Mouse (Mus musculus) midbrain, embryonic 11.5 days (tissue): ENCODE results near the gene Trim34b. TPM values are rescaled to one million over a fixed set of nuclear protein-coding genes. Genes with fewer than 3 reads are reported as not detected.
A peak's percentile ranks its signal among the peaks of the same experiment; 100 is the strongest.
"Not testable (repeated sequence)": the region's sequence is repeated elsewhere in the genome, so short reads cannot be mapped to it uniquely, and the experiment has no call there.

ENCODE experiments used
- ATAC-seq: fragments of 200-750 bp; cut with Nextera tagmentation; 2 replicates; pipeline ENCODE4 v1.8.0; 2017; ENCODE audit warnings: moderate TSS enrichment, moderate library complexity; ENCODE audit not compliant: low FRiP score
- DNase-seq: peaks from one replicate; pipeline ENCODE4 v3.0.0; 2015; ENCODE audit warnings: low spot score; ENCODE audit errors: missing footprints
- H3K27ac ChIP-seq: fragments of 300-500 bp; sonication (generic); 2 replicates; pipeline ENCODE4 v1.5.1; 2014; ENCODE audit warnings: low read depth, low read length
- H3K27me3 ChIP-seq: fragments of 300-500 bp; sonication (generic); 2 replicates; pipeline ENCODE4 v1.6.1; 2014; ENCODE audit warnings: mild to moderate bottlenecking, low read length, moderate library complexity, mixed read lengths; ENCODE audit not compliant: control insufficient read depth, insufficient read depth
- H3K36me3 ChIP-seq: fragments of 300-500 bp; sonication (generic); 2 replicates; pipeline ENCODE4 v1.6.1; 2014; ENCODE audit warnings: mild to moderate bottlenecking, low read length, moderate library complexity, mixed read lengths; ENCODE audit not compliant: control insufficient read depth, insufficient read depth
- H3K4me1 ChIP-seq: fragments of 300-500 bp; sonication (generic); 2 replicates; pipeline ENCODE4 v1.6.1; 2014; ENCODE audit warnings: low read length; ENCODE audit not compliant: control insufficient read depth, insufficient read depth
- H3K4me2 ChIP-seq: fragments of 300-500 bp; sonication (generic); 2 replicates; pipeline ENCODE4 v1.6.1; 2014; ENCODE audit warnings: mild to moderate bottlenecking, moderate library complexity
- H3K4me3 ChIP-seq: fragments of 300-500 bp; sonication (generic); 2 replicates; pipeline ENCODE4 v1.5.1; 2014; ENCODE audit warnings: low read depth, low read length
- H3K9ac ChIP-seq: fragments of 300-500 bp; sonication (generic); 2 replicates; pipeline ENCODE4 v1.6.1; 2014; ENCODE audit warnings: low read length
- H3K9me3 ChIP-seq: fragments of 300-500 bp; sonication (generic); 2 replicates; pipeline ENCODE4 v1.6.1; 2016; ENCODE audit warnings: low read length; ENCODE audit not compliant: control insufficient read depth
- WGBS: fragments of 180-500 bp; shearing (Covaris S2); extraction: QIAGEN DNeasy Blood & Tissue Kit; methylation state at CpG from one replicate; pipeline ENCODE4 v1.1.7; 2014; 5-methylcytosine and 5-hydroxymethylcytosine counted together
- polyA plus RNA-seq: library from polyadenylated mRNA; unstranded; fragments of >200 nt; fragmentation: Nextera tagmentation; extraction: Ambion mirVana; gene quantifications from 2 replicates; pipeline ENCODE4 v1.2.1, GENCODE M21; 2014

Gene Trim34b
- polyA plus RNA-seq: not detected in 2 replicates

GRCm38 (mm10) chr7:104329171-104329570 lies at the start of gene Trim34b:
Gene Trim34b (plus strand): TSS chr7:104329471.
- DNase-seq, H3K4me1 ChIP-seq, H3K36me3 ChIP-seq, H3K27ac ChIP-seq, H3K4me3 ChIP-seq, H3K4me2 ChIP-seq, H3K27me3 ChIP-seq, ATAC-seq, H3K9me3 ChIP-seq, H3K9ac ChIP-seq: not testable (repeated sequence)
- WGBS: 91% methylated on average over 2 of the region's 2 CpGs

DNA sequence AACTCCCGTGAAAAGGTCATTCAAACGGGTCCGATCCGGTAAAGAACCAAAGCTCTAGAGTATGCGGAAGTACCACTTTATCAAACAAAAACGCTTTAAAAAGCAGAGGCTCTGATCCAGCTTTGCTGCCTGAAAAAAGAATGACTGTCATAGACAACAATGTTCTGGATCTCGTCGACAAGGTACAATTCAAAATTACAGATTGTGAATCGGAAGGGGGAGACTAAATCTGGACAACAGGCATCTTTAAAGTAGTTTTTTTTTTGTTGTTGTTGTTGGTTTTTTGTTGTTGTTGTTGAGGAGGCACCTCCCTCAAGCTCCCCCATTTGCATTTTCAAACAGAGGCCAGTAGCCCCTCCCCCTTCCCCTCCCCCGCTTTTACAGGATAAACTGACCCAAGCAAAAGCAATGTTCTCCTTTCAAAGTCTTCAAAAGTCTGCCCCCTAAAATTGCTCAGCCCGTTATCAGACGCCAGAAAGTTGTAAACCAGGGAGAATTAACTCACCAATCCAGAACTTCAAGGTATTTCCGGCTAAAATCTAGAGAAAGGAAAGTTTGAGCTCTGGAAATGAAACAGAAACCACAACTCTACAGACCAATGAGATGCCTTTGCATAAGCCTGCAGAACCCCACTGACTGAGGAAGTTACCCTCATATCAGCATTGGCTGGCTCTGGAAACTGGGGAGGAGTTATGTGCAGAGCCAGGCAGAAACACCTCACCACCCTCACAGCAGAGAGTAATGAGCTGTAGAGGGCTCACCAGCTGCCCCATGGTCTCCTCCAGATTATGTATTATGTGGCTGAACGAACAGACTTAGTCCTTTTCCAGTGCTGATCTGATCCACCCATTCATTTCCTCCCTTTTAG lies 41.5 kb upstream of the Trim34b start, which contains the start of gene Trim5:
Gene Trim5, minus strand, starts transcription at position 519 of the 868 bp plus-strand sequence.
- H3K4me2 ChIP-seq, H3K4me1 ChIP-seq, DNase-seq, H3K9ac ChIP-seq, H3K4me3 ChIP-seq, H3K27ac ChIP-seq, H3K9me3 ChIP-seq, H3K36me3 ChIP-seq, H3K27me3 ChIP-seq: not testable (repeated sequence)
- WGBS: 39% methylated on average over 14 of the region's 14 CpGs
- peak; percentile 52; the same call in 1 of the 2 replicates for ATAC-seq

DNA sequence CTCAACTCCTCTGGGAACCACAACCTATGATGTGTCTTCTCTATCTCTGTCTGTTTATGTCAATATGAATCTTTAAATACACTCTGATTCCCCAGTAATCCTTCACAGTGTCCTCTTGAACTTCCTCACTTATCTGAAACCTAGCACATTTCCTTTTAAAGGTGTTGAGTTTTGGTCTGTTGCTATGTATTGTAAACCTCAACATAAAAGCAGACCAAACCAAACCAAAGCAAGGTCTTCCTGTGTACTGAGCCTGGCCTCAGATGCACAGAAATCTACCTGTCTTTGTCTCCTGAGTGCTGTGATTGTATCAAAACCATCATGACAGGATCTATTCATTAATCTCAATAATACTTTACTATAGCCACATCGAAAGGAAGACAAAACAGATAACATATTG lies 38.6 kb upstream of the Trim34b start:
- ATAC-seq: no peak
- WGBS: 86% methylated on average over 1 of the region's 1 CpGs
- Histone ChIP-seq H3K4me2 (no peak overlapping the region), H3K4me1 (no peaks in the 10 kb centered on the region), H3K36me3 (no peaks in the 10 kb centered on the region), H3K27me3 (no peaks in the 10 kb centered on the region), H3K9me3 (no peaks in the 10 kb centered on the region), H3K9ac (no peak overlapping the region), H3K4me3 (no peak overlapping the region), H3K27ac (no peak overlapping the region)
- no peak for DNase-seq

DNA sequence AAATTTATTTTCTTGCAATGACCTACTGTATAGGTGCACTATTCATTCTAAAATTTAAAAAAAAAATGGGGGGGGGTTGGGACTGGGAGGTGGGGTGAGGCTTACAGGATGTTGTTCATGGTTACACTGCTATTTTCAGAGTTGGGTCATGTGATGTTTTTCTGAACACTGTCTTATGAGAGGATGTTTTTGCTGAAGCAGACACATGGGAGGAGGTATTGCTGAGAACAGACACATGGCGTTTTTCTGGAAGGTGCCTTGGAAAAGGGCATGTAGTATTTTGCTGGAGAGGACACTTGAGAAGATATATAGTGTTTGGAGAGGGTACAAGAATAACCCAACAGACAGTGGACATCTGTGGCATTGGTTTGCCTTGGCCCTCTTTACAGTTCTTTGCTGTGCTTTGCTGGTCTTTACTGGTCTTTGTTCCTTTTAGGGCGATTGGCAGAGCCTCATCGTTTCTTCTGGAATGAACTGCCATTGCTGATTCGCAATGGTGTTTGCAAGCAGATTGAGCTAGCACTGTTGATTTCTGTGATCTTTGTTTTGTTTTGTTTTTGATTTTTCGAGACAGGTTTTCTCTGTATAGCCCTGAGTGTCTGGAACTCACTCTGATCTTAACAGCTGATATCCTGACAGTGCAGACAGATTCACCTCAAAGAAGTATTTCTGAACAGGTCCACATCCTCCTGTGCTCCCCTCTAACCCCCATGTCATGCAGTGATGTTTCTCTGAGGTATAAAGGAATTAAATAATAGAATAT lies 37.5 kb upstream of the Trim34b start:
- no peak overlapping the region for H3K9ac ChIP-seq
- no peak overlapping the region for H3K27ac ChIP-seq
- H3K4me3 ChIP-seq: no peak overlapping the region
- 80% methylated on average over 5 of the region's 5 CpGs for WGBS
- no peaks in the 10 kb centered on the region for H3K36me3 ChIP-seq
- ATAC-seq (no peak), DNase-seq (no peak)
- no peaks in the 10 kb centered on the region for H3K4me1 ChIP-seq
- no peak overlapping the region for H3K4me2 ChIP-seq
- no peaks in the 10 kb centered on the region for H3K9me3 ChIP-seq
- no peaks in the 10 kb centered on the region for H3K27me3 ChIP-seq

- peak; percentile 88 for DNase-seq
- Histone ChIP-seq H3K9me3 (no peaks in the 10 kb centered on the region), H3K4me1 (no peaks in the 10 kb centered on the region), H3K36me3 (no peaks in the 10 kb centered on the region), H3K4me2 (peak overlapping the region; percentile 21), H3K27me3 (no peaks in the 10 kb centered on the region), H3K4me3 (peak overlapping the region; percentile 5; the same call in 1 of the 2 replicates), H3K9ac (peak overlapping the region; percentile 9; the same call in 1 of the 2 replicates), H3K27ac (no peak overlapping the region)
- 17% methylated on average over 15 of the region's 15 CpGs for WGBS
- ATAC-seq: peak; percentile 42; the same call in 1 of the 2 replicates
Measured at GRCm38 (mm10) chr7:104314796-104315353, 14.4 kb upstream of the Trim34b start.

- H3K27me3 ChIP-seq, H3K27ac ChIP-seq, H3K9me3 ChIP-seq, H3K4me1 ChIP-seq, H3K36me3 ChIP-seq, DNase-seq: not testable (repeated sequence)
- Histone ChIP-seq H3K9ac (peak within 1 kb of the TSS; percentile 9; the same call in 1 of the 2 replicates), H3K4me2 (peak within 1 kb of the TSS; percentile 21), H3K4me3 (peak within 1 kb of the TSS; percentile 5; the same call in 1 of the 2 replicates)
- ATAC-seq: peak; percentile 67
- 23% methylated on average over 4 of the region's 4 CpGs for WGBS
Measured at GRCm38 (mm10) chr7:104315369-104316080, 13.7 kb upstream of the Trim34b start, which contains the start of gene Trim12a. Gene Trim12a (minus strand): TSS chr7:104315466.

- no peak overlapping the region for H3K9ac ChIP-seq
- H3K4me3 ChIP-seq: no peak overlapping the region
- ATAC-seq (no peak), DNase-seq (no peak)
- H3K27ac ChIP-seq: no peak overlapping the region
- WGBS: 89% methylated on average over 9 of the region's 9 CpGs
- H3K4me1 ChIP-seq: no peaks in the 10 kb centered on the region
- H3K4me2 ChIP-seq: no peak overlapping the region
- no peaks in the 10 kb centered on the region for H3K27me3 ChIP-seq
- no peaks in the 10 kb centered on the region for H3K9me3 ChIP-seq
- no peaks in the 10 kb centered on the region for H3K36me3 ChIP-seq
Measured at GRCm38 (mm10) chr7:104322028-104322427, 7.2 kb upstream of the Trim34b start.

GRCm38 (mm10) chr7:104335547-104335946 lies 6.3 kb downstream of the Trim34b start:
- not testable (repeated sequence) for H3K27ac ChIP-seq, H3K9ac ChIP-seq, ATAC-seq, H3K36me3 ChIP-seq, DNase-seq, H3K27me3 ChIP-seq, H3K4me1 ChIP-seq, H3K4me3 ChIP-seq, H3K4me2 ChIP-seq, H3K9me3 ChIP-seq
- WGBS: 88% methylated on average over 3 of the region's 3 CpGs
